Mouse (Mus musculus): ENCODE measurements around the gene Gm10282. TPM values are rescaled to one million over a fixed set of nuclear protein-coding genes. Genes with fewer than 3 reads are reported as not detected.

Gm10282 gene
- polyA plus RNA-seq, 1 experiment from 2014 or later, result 20.8 TPM

DNA sequence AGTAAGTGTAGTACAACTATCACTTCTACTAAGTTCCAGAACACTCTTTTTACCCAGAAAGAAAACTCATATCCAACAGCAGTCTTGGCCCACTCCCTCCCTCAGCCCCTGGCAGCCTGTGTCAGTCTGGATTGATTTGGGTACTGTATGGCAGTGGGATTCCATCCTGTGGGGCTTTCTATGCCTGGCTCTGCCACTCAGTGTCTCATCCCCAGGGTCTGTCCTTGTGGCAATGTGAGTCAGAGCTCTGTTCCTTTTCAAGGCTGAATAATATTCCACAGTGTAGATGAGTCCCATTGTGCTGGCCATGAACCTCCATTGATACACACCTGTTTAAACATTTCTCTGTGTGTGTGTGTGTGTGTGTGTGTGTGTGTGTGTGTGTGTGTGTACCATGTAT is 38.4 kb downstream of the Gm10282 start:
- H3K4me1 ChIP-seq (replicated peaks; ENCODE audit: control insufficient read depth, insufficient read depth, low read length), result peaks cover 17% of the 10 kb centered on the region
- DNase-seq (ENCODE audit: low spot score) (no peak), ATAC-seq (replicated peaks; ENCODE audit: low FRiP score) (no peak)
- H3K36me3 ChIP-seq (ENCODE audit: control insufficient read depth, insufficient read depth, low read length), result no peaks in the 10 kb centered on the region
- no peak overlapping the region for H3K4me3 ChIP-seq (ENCODE audit: low read depth, low read length)
- H3K27me3 ChIP-seq (replicated peaks; ENCODE audit: control insufficient read depth, insufficient read depth, low read length), result no peaks in the 10 kb centered on the region
- H3K9ac ChIP-seq (ENCODE audit: low read depth, low read length), result no peak overlapping the region
- H3K4me2 ChIP-seq, result no peak overlapping the region
- no peaks in the 10 kb centered on the region for H3K9me3 ChIP-seq (ENCODE audit: control insufficient read depth, low read length)
- no peak overlapping the region for H3K27ac ChIP-seq (ENCODE audit: low read depth, low read length)

- WGBS, result 42% methylated on average over 6 of the region's 7 CpGs
- no peak for ATAC-seq (replicated peaks; ENCODE audit: low FRiP score)
- H3K36me3 ChIP-seq (ENCODE audit: control insufficient read depth, insufficient read depth, low read length), result no peaks in the 10 kb centered on the region
Observed at GRCm38 (mm10) chr8:72265342-72265741, 39.7 kb downstream of the Gm10282 start.

DNA sequence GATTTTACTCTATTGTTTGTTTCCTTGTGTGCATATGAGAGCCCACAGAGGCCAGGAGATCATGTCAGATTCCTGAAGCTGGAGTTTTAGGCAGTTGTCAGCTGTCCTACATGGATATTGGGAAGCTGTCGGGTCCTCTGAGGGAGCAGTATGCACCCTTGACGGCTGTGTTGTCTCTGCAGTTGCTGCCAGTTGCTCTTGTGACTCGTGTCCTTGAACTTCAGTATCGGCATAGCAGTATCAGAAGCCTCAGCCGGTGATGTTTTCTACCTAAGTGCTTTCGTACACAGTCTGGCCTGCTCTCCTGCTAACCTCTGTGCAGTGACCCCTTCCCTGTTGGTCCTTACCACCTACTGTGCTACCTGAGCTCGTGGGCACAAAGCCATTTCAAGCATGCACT is 41.6 kb downstream of the Gm10282 start:
- H3K4me1 ChIP-seq (replicated peaks; ENCODE audit: control insufficient read depth, insufficient read depth, low read length), result peaks cover 4% of the 10 kb centered on the region; the same call in 1 of the 2 replicates
- no peak for ATAC-seq (replicated peaks; ENCODE audit: low FRiP score)
- 61% methylated on average over 7 of the region's 7 CpGs for WGBS
- DNase-seq (ENCODE audit: low spot score), result no peak
- H3K36me3 ChIP-seq (ENCODE audit: control insufficient read depth, insufficient read depth, low read length), result no peaks in the 10 kb centered on the region
- H3K4me3 ChIP-seq (ENCODE audit: low read depth, low read length), result no peak overlapping the region
- H3K27ac ChIP-seq (ENCODE audit: low read depth, low read length), result no peak overlapping the region
- H3K9ac ChIP-seq (ENCODE audit: low read depth, low read length), result no peak overlapping the region
- H3K4me2 ChIP-seq, result no peak overlapping the region
- no peaks in the 10 kb centered on the region for H3K9me3 ChIP-seq (ENCODE audit: control insufficient read depth, low read length)
- H3K27me3 ChIP-seq (replicated peaks; ENCODE audit: control insufficient read depth, insufficient read depth, low read length), result no peaks in the 10 kb centered on the region

More at GRCm38 (mm10) chr8:72265342-72265741, 39.7 kb downstream of the Gm10282 start:
- Histone ChIP-seq H3K27me3 (replicated peaks; ENCODE audit: control insufficient read depth, insufficient read depth, low read length) (no peaks in the 10 kb centered on the region), H3K4me3 (ENCODE audit: low read depth, low read length) (no peak overlapping the region), H3K27ac (ENCODE audit: low read depth, low read length) (no peak overlapping the region), H3K9ac (ENCODE audit: low read depth, low read length) (no peak overlapping the region), H3K9me3 (ENCODE audit: control insufficient read depth, low read length) (no peaks in the 10 kb centered on the region), H3K4me2 (no peak overlapping the region), H3K4me1 (replicated peaks; ENCODE audit: control insufficient read depth, insufficient read depth, low read length) (peaks cover 13% of the 10 kb centered on the region; the same call in 1 of the 2 replicates)
- no peak for DNase-seq (ENCODE audit: low spot score)

GRCm38 (mm10) chr8:72262756-72263155 is 42.3 kb downstream of the Gm10282 start:
- Histone ChIP-seq H3K9me3 (ENCODE audit: control insufficient read depth, low read length) (no peaks in the 10 kb centered on the region), H3K4me1 (replicated peaks; ENCODE audit: control insufficient read depth, insufficient read depth, low read length) (no peaks in the 10 kb centered on the region), H3K9ac (ENCODE audit: low read depth, low read length) (no peak overlapping the region), H3K4me2 (no peak overlapping the region), H3K36me3 (ENCODE audit: control insufficient read depth, insufficient read depth, low read length) (no peaks in the 10 kb centered on the region), H3K27me3 (replicated peaks; ENCODE audit: control insufficient read depth, insufficient read depth, low read length) (no peaks in the 10 kb centered on the region), H3K4me3 (ENCODE audit: low read depth, low read length) (no peak overlapping the region), H3K27ac (ENCODE audit: low read depth, low read length) (no peak overlapping the region)
- DNase-seq (ENCODE audit: low spot score) (no peak), ATAC-seq (replicated peaks; ENCODE audit: low FRiP score) (no peak)
- WGBS, result 78% methylated on average over 2 of the region's 2 CpGs

GRCm38 (mm10) chr8:72261872-72262271 is 43.2 kb downstream of the Gm10282 start:
- WGBS, result 48% methylated on average over 5 of the region's 5 CpGs
- Histone ChIP-seq H3K4me2 (no peak overlapping the region), H3K4me3 (ENCODE audit: low read depth, low read length) (no peak overlapping the region), H3K9me3 (ENCODE audit: control insufficient read depth, low read length) (no peaks in the 10 kb centered on the region), H3K27me3 (replicated peaks; ENCODE audit: control insufficient read depth, insufficient read depth, low read length) (no peaks in the 10 kb centered on the region), H3K9ac (ENCODE audit: low read depth, low read length) (no peak overlapping the region), H3K27ac (ENCODE audit: low read depth, low read length) (no peak overlapping the region), H3K36me3 (ENCODE audit: control insufficient read depth, insufficient read depth, low read length) (no peaks in the 10 kb centered on the region), H3K4me1 (replicated peaks; ENCODE audit: control insufficient read depth, insufficient read depth, low read length) (no peaks in the 10 kb centered on the region)
- no peak for ATAC-seq (replicated peaks; ENCODE audit: low FRiP score)
- no peak for DNase-seq (ENCODE audit: low spot score)

DNA sequence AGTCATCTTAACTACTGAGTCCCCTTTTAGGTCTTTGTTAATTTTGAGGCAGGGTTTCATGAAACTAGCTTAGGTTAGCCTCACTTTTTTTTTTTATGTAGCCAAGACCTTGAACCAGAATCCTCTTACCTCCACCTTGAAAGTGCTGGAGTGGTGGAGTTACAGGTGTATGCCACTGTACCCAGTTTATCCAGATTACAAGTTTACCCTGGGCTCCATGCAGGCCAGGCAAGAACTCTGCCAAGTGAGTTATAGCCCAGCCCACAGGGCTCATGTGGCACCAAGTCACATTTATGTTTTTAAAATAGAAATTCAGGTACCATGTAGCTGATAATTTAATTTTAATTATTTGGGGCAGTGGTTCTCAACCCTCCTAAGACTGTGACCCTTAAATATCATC is 43.6 kb downstream of the Gm10282 start:
- Histone ChIP-seq H3K4me1 (replicated peaks; ENCODE audit: control insufficient read depth, insufficient read depth, low read length) (no peaks in the 10 kb centered on the region), H3K27me3 (replicated peaks; ENCODE audit: control insufficient read depth, insufficient read depth, low read length) (no peaks in the 10 kb centered on the region), H3K9me3 (ENCODE audit: control insufficient read depth, low read length) (no peaks in the 10 kb centered on the region), H3K4me2 (no peak overlapping the region), H3K36me3 (ENCODE audit: control insufficient read depth, insufficient read depth, low read length) (no peaks in the 10 kb centered on the region), H3K27ac (ENCODE audit: low read depth, low read length) (no peak overlapping the region), H3K9ac (ENCODE audit: low read depth, low read length) (no peak overlapping the region), H3K4me3 (ENCODE audit: low read depth, low read length) (no peak overlapping the region)
- ATAC-seq (replicated peaks; ENCODE audit: low FRiP score) (no peak), DNase-seq (ENCODE audit: low spot score) (no peak)

- H3K36me3 ChIP-seq (ENCODE audit: control insufficient read depth, insufficient read depth, low read length), result no peaks in the 10 kb centered on the region
- no peak overlapping the region for H3K4me3 ChIP-seq (ENCODE audit: low read depth, low read length)
- DNase-seq (ENCODE audit: low spot score) (peak; percentile 57), ATAC-seq (replicated peaks; ENCODE audit: low FRiP score) (peak; percentile 62; the same call in 1 of the 2 replicates)
- H3K4me2 ChIP-seq, result no peak overlapping the region
- WGBS, result 41% methylated on average over 2 of the region's 2 CpGs
- no peaks in the 10 kb centered on the region for H3K27me3 ChIP-seq (replicated peaks; ENCODE audit: control insufficient read depth, insufficient read depth, low read length)
- H3K4me1 ChIP-seq (replicated peaks; ENCODE audit: control insufficient read depth, insufficient read depth, low read length), result no peaks in the 10 kb centered on the region
- no peaks in the 10 kb centered on the region for H3K9me3 ChIP-seq (ENCODE audit: control insufficient read depth, low read length)
- no peak overlapping the region for H3K9ac ChIP-seq (ENCODE audit: low read depth, low read length)
- no peak overlapping the region for H3K27ac ChIP-seq (ENCODE audit: low read depth, low read length)
Observed at GRCm38 (mm10) chr8:72261019-72261418, 44.0 kb downstream of the Gm10282 start.

DNA sequence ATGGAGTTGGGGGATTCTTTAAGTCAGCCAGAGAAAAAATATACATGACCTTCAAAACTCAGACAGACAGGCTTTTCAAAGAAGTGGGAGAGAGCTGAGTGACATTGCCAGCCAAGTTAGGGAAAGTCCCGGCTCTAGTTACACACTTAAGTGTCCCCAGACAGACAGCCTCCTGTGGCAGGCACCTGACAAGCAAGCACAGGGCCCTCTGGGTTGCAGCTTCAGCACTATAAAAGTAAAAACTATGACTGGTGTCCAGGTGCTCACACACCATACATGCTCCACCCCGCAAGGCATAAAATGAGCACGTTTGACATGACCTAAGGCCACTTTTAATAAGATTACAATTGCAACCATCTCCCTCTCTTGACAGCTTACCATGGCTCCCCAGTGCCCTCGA is 44.5 kb downstream of the Gm10282 start:
- Histone ChIP-seq H3K27me3 (replicated peaks; ENCODE audit: control insufficient read depth, insufficient read depth, low read length) (no peaks in the 10 kb centered on the region), H3K4me3 (ENCODE audit: low read depth, low read length) (no peak overlapping the region), H3K27ac (ENCODE audit: low read depth, low read length) (no peak overlapping the region), H3K9ac (ENCODE audit: low read depth, low read length) (no peak overlapping the region), H3K36me3 (ENCODE audit: control insufficient read depth, insufficient read depth, low read length) (no peaks in the 10 kb centered on the region), H3K4me2 (no peak overlapping the region), H3K4me1 (replicated peaks; ENCODE audit: control insufficient read depth, insufficient read depth, low read length) (no peaks in the 10 kb centered on the region), H3K9me3 (ENCODE audit: control insufficient read depth, low read length) (no peaks in the 10 kb centered on the region)
- WGBS, result 66% methylated on average over 4 of the region's 4 CpGs
- ATAC-seq (replicated peaks; ENCODE audit: low FRiP score), result no peak
- DNase-seq (ENCODE audit: low spot score), result no peak

DNA sequence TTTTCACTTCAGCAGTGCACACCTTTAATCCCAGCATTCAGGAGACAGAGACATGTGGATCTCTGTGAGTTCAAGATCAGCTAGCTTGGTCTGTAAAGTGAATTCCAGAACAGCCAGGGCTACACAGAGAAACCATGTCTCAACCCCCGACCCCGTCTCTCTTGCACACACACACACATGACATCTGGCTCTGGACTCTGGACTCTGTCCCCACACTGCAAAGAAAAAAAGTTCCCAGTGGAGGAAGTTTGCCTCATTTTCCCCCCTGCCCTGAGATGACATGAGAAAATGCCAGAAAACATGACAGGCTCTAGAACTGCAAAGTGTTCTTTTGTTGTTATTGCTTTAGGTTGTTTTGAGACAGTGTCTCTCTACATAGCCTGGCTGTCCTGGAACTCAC is 45.2 kb downstream of the Gm10282 start:
- Histone ChIP-seq H3K36me3 (ENCODE audit: control insufficient read depth, insufficient read depth, low read length) (no peaks in the 10 kb centered on the region), H3K27ac (ENCODE audit: low read depth, low read length) (no peak overlapping the region), H3K27me3 (replicated peaks; ENCODE audit: control insufficient read depth, insufficient read depth, low read length) (no peaks in the 10 kb centered on the region), H3K4me2 (no peak overlapping the region), H3K4me1 (replicated peaks; ENCODE audit: control insufficient read depth, insufficient read depth, low read length) (no peaks in the 10 kb centered on the region), H3K4me3 (ENCODE audit: low read depth, low read length) (no peak overlapping the region), H3K9ac (ENCODE audit: low read depth, low read length) (no peak overlapping the region), H3K9me3 (ENCODE audit: control insufficient read depth, low read length) (no peaks in the 10 kb centered on the region)
- ATAC-seq (replicated peaks; ENCODE audit: low FRiP score) (no peak), DNase-seq (ENCODE audit: low spot score) (no peak)
- 56% methylated on average over 2 of the region's 2 CpGs for WGBS

Data from liver, embryonic 11.5 days (tissue).